Mouse (Mus musculus) CD4-positive, CD25-positive, alpha-beta regulatory T cell, adult 2 months (primary cell): ENCODE data around the gene Ino80d.

ENCODE experiments used
- DNase-seq: peaks from one replicate; pipeline ENCODE4 v3.0.0-alpha.2; 2012; ENCODE audit warnings: low read depth, low spot score

Ino80d gene

GRCm38 (mm10) chr1:63107614-63108327 is 6.7 kb downstream of the Ino80d start:
- no peak for DNase-seq

DNA sequence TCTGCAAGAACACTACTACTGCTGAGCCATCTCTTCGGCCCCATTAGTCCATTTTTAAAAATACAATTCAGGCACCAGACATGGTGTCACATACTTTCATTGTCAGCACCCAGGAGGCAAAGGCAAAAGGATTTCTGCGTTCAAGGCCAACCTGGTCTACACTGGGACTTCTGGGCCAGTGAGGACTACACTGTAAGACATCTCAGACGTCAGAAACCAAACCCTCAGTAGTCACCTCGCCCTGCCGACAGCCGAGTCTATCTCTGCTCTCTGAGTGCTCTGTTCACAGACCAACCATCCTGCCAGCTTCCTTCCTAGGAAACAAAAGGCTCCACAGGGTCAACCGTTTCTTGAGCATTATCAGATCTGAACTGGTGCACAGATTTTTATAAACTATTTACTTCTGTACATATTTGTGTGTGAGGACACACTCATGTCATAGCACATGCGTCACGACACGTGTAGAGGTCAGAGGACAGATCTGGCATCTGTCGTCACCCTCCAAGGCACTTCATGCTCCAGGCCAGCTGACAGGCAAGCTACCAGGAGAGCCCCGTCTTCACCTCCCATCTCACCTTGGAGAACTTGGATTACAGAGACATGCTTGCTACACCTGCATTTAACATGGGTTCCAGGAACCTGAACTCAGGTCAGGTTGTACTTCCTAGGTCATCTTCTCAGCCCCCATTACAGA is 11.6 kb downstream of the Ino80d start:
- no peak for DNase-seq

DNA sequence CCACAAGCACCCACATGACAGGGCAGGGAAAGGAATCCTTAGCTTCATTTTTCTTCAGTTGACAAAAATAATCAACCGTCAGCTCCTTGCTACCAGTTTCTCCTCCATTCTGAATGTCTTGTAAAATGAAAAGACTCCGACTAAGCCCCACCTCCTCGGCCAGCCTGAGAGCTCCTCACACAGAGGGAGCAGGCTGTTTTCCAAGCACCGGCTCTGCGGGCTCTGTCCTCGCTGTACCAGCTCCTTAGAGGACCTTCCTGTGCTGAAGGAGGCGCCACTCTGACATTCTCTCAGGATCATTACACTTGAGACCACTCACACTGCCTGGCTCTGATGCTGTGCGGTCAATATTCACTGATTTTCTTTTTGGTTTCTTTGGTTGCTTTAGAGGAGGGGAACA is 14.3 kb downstream of the Ino80d start:
- DNase-seq: no peak

DNA sequence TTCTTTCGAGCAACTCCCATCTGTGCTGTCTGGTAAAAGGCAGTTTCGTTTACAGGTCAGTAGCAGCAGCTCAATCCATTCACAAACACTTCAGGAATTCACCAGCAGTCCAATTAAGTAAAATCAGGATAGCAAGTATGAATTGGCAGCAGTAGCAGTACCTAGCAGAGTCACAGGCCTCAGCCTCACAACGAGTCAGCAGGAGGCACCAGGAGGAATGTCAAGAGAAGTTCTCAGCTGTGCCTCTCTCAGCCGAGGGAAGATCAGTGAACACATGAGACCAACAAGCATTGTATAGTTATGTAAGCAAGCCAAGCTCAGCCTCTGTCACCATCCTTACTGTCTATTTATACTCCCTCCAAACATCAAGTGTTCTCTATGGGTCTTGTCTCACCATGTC is 15.6 kb downstream of the Ino80d start:
- no peak for DNase-seq

DNA sequence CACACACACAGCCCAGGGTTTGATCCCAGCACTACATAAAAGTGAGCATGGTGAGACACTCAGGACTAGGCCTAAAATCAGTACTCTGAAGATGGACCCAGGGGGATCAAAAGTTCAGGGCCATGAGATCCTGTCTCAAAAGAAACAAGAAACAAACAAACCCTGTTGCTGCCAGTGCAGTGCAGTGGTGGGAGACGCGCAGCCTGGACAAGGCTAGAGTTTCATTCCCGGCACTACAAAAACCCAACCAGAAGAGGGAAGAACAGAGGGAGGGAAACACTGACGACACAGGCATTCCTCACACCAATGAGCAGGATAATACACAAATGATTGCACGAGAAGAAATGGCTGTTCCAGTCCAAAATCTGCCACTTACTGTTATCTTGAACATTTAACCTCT is 18.4 kb downstream of the Ino80d start:
- no peak for DNase-seq

- no peak for DNase-seq
Observed at GRCm38 (mm10) chr1:63089795-63090194, 24.7 kb downstream of the Ino80d start.

GRCm38 (mm10) chr1:63088614-63089013 is 25.9 kb downstream of the Ino80d start:
- peak; percentile 48 for DNase-seq

- DNase-seq: peak; percentile 11
Observed at GRCm38 (mm10) chr1:63080277-63080676, 34.2 kb downstream of the Ino80d start.

GRCm38 (mm10) chr1:63076383-63076782 is 38.1 kb downstream of the Ino80d start:
- DNase-seq: no peak

DNA sequence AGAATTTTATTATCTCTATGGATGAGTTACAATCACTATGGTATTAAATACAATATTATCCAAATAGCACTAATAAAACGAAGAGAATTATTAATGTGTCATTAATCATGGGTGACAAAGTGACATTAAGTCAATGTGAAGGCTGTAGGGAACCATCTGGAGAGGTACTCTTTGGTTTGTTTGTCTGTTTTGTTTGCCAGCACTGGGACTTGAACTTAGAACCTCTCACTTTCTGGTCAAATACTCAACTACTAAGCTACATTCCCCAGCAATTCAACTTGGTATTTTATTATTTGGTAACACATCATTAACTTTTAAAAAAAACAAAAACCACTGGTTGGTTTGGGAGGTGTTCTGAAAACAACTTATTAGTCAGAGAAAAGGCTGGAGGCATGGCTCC is 43.1 kb downstream of the Ino80d start:
- no peak for DNase-seq

DNA sequence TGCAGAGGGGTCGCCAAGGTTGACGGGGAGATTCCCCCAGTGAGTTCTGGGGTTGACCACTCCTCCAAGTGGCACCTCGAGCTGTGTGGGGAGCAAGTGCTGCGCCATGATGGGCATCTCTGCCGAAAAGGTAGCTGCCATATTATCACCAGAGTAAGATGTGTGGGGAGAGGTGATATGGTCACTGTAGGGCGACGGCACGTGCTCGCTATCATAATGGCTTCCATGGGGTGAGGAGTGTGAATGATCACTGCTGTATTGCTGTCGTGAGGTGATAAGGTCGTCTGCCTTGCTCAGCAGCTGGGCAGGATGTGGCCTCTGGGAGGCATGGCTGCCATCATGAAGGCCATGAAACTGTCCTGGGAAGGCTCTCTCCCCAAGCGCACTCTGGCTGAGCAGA is 56.1 kb downstream of the Ino80d start:
- DNase-seq: no peak

- DNase-seq: no peak
Observed at GRCm38 (mm10) chr1:63057849-63058248, 56.6 kb downstream of the Ino80d start.

- DNase-seq: no peak
Observed at GRCm38 (mm10) chr1:63057318-63057717, 57.1 kb downstream of the Ino80d start.

GRCm38 (mm10) chr1:63055386-63055785 is 59.1 kb downstream of the Ino80d start:
- DNase-seq: no peak

DNA sequence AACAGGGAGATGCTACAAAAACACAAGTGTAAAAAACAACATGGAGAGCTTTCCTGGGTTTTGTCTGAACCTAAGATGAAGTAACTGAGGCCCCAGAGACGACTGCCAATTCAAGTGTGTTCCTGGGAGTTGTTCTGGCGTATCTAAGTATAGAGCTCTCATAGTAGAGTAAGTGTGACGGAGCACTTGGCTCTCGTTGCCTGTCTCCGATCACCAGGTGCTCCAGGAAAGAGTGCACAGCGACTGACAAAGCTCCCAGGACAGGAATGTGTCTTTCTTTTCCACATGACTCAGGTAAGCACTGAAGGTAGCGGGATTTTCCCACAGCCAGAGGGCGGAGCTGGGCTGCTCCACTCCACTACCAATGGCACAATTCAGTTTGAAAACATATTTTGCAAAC is 63.6 kb downstream of the Ino80d start:
- no peak for DNase-seq

GRCm38 (mm10) chr1:63049977-63050376 is 64.5 kb downstream of the Ino80d start:
- DNase-seq: no peak

- no peak for DNase-seq
Observed at GRCm38 (mm10) chr1:63047983-63048382, 66.5 kb downstream of the Ino80d start.

DNA sequence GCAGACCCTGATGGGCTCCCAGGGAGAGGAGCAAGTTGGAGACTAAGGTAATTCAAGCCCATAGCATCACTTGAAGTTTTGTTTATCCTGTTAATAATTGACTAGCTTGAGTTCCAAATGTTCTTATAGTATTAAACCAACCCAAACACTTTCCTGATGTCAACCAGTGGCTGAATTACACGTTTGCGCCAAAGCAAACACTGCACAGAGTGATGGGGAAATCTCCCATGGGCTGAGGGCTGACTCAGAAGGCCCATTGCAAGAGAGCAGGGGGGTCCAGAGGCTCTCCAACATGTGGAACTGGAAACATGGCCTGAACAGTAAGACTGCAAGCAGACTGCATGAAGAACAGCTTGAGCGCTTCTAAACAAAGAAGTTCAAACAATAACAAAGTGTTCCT is 81.5 kb downstream of the Ino80d start:
- DNase-seq: no peak

DNA sequence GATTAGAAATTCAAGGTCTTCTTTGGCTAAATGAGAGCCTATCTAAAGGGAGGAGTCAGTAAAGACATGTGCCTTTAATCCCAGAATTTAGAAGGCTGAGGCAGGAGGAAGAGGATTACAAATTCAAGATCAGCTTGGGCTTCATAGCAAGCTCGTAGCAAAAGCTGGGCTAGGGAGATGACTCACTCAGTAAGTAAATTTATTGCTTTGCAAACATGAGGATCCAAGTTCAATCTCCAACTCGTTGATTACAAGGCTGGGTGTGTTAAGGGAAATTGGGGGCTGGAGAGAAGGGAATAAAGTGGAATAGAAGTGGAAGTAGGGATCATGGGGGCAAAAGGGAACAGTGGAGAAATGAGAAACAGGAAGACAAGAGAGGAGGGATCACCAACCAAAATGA is 94.6 kb downstream of the Ino80d start:
- DNase-seq: no peak

DNA sequence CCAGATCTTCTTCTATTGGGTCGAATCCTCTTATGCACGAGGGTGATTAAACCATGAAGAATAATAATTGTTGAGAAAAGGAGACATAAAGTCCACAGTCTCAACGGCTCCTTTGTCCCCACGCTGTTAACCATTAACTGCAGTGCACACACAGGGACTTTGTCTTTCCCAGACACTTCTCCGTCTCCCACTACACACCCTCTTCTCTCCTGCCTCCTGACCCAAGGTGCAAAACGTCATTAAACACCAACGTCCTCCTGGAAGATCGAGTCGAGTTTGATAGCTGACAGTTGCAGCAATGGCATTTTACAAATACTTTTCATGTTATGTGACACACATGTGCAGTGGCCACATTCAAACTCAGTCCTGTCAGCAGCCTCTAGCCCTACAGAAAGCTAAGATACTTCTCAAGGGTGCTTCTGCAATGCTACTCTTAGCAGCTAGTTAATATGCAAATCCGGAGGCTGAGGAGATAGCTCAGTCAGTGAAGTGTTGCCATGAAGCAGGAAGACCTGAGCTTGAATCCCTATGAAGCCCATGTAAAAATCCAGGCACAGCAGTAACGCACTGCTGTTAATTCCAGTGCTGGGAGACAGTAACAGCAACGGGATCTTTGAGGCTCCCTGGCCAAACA is 109.3 kb downstream of the Ino80d start:
- no peak for DNase-seq

GRCm38 (mm10) chr1:63001874-63002273 is 112.6 kb downstream of the Ino80d start:
- peak; percentile 26 for DNase-seq

DNA sequence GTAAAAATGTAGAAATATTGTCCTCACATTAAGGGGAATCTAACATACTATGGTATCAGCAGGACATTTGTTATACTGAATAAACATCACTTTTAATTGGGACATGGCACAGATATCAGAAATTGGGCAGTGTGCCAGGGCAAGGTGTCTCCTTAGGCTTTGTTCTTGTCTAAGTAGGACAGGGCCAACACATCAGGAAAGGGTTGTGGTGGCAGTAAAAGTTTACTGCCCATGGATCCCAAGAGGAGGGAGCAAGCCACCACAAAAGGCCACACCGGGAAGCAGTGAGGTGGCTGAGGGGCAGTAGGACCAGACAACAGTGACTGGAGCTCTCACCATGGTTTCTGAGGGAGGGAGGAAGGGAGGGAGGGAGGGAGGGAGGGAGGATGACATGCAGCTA is 121.1 kb downstream of the Ino80d start:
- no peak for DNase-seq

DNA sequence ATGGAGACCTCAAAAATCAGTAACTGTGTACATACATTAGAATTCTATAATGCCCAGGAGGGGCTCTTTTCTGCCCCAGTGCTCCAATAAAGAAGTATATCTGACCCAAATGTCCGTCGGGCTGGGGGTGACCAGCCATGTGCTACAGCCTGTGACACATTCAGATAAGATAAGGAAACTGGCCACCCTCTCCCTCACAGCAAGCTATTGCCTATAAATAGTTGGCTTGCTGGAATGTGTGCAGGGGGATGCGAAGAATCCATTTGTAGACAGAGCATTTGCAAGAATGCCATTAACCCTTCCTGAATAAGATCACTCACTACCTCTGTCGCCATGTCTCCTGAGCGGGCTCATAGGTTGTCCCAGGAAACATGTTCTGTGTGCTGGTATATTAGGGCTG is 121.8 kb downstream of the Ino80d start:
- DNase-seq: no peak
